Mouse (Mus musculus): ENCODE results near the gene Fam83g. TPM values are rescaled to one million over a fixed set of nuclear protein-coding genes. Genes with fewer than 3 reads are reported as not detected.

Fam83g gene
- total RNA-seq, 2 experiments from 2014 or later: 0.17 to 0.25 TPM

GRCm38 (mm10) chr11:61652686-61653447 lies 31.0 kb upstream of the Fam83g start, which contains the start of gene Grap:
Gene Grap, plus strand, starts transcription at chr11:61653265.
- DNase-seq: peak; percentile 31

DNA sequence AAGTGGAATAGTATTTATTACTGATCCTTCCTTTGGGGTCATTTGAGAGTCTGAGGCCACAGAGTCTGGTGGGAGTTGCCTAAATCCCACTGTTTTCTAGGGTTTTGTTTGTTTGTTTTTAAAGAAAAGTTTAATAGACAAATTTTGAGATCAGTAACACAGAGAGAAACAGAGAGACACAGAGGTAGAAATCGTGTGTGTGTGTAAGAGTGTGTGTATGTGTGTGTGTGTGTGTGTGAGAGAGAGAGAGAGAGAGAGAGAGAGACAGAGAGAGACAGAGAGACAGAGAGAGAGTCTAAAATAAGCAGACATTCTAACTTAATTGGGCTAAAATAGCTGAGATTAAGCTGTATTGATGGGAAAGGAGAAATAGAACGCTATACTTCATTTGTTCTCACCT lies 30.3 kb upstream of the Fam83g start:
- DNase-seq: no peak

DNA sequence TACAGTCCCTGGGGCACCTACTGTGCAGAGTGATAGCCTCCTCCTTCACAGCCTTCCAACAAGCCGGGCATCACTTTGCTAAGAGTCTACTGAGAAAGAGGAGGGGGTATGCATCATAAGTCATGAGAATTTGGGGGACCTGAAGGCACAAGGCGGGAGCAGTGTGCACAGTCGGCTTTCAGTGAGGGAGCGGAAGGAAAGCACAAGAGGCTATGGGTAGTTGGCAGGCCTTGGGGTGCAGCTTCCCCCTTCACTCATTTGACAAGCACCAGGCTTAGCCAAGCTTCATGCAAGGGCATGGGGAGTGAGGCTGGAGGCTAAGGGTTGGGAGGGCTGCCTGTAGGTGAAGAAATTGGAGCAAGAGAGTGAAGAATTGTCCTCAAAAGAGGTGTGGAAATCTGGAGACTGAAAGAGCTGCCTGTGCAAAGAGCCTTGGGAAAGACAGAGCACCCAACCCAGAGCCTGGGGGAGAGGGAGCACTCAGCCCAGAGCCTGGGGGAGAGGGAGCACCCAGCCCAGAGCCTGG lies 29.0 kb upstream of the Fam83g start:
- no peak for DNase-seq

GRCm38 (mm10) chr11:61655649-61656048 lies 28.2 kb upstream of the Fam83g start:
- DNase-seq: no peak

DNA sequence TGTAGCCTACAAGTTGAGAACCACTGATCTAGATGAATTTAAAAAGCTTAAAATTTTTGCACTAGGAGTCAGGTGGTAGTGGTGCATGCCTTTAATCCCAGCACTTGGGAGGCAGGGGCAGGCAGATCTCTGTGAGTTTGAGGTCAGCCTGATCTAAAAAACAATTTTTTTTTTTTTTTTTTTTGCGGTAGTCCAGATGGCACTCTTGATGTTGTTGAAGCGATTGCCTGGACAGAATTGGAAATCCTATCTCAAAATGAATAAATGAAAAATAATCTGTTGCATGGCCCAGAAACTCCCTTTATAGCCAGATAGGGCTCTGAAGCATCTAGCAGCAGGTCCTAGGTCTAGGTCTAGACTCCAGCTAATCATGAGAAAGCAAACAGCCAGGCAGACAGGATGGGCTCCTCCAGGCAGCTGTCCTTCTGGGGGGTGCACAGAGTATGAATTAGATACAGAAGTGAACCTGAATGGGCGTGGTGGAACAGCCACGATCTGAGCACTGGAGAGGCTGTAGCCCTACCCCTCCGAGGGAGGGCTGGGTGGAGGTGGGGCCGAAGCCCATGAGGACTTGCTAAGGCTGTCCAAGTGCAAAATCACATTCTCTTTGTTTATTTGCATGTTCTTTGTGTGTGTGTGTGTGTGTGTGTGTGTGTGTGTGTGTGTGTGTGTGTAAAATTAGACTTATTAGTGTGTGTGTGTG lies 27.6 kb upstream of the Fam83g start:
- no peak for DNase-seq

GRCm38 (mm10) chr11:61657432-61657831 lies 26.5 kb upstream of the Fam83g start:
- no peak for DNase-seq

DNA sequence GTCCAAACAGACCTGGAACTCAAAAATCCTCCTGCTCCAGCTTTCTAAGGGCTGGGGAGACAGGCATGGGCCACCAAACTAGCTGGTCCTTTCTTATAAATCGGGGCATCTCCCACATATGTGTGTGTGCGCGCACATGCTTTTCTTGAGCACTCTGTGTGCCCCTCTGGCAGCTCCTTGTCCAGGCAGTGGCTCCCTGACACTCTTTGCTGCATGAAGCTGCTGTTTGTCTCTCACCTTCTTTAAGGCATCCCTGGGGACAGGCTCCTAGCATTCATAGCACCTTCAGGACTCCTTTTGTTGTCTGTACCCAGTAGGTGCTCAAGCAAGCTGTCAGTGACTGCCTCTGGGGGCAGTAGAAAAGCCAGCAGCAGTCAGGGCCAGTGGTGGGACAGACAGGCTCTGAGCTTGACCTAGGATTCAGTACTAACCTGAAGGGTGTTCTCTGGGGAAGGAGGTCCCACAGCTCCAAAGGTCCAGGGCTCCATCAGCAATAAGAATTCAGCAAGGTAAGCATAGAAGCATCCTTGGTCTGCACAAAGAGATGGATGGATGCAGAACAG lies 25.4 kb upstream of the Fam83g start:
- DNase-seq: no peak

DNA sequence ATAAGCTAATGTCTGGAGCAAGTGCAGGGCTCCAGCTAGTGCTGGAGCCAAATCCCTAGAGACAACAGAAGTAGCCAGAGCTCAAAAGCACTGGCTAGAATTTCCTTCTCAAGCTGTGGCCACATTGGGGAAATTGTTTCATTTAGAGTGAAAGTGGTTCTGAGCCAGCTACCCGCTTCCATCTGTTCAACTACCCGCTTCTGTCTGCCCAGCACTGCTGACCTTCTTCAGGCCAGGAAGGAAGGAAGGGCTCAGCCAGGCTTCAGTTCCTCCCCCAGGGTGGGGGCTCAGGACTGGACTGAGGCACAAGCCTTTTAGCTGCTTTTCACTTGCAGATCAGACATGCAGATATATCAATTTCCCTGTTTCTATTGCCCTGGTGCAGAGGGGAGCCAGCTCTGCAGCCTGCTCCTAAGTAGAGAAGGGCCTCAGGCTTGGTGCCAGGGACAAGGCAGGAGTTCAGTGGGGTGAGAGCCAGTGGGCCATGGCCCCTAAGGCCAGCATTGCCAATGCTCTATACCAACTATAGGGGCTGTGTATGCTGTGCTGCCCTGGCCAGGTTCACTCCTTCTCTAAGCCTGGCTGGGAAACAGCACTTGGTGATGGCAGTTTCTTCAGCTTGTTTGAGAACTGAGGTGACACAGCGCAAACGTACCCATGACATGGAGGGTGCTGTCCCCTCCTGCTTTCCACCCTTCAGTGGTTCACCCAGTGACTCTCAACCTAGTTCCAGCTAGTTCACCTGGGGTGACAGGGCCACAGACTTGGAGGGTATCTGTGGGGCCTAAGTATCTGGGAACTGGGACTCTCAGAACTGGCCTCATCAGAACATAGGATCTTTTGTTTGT lies 24.7 kb upstream of the Fam83g start:
- DNase-seq: peak; percentile 26

GRCm38 (mm10) chr11:61660001-61660400 lies 23.9 kb upstream of the Fam83g start:
- no peak for DNase-seq

GRCm38 (mm10) chr11:61660806-61661392 lies 23.0 kb upstream of the Fam83g start:
- no peak for DNase-seq

DNA sequence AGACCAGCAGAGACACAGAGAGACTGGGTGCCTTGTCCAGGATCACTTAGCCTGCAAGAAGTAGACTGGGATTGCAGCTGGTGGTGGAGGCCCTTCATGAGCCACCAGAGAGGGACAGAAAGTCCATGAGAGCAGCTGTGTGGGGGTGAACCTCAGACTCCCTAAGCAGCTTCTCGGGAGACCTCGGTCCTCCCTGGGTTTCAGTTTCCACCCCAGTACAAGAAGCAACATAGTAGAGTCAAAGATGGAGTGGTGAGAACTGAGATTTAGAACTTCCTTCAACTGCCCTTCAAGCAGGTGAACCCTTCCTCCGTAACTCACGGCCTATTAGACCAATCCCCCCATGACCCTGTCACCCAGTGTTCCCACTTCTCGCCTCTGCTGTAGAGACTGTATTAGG lies 21.7 kb upstream of the Fam83g start:
- DNase-seq: no peak

DNA sequence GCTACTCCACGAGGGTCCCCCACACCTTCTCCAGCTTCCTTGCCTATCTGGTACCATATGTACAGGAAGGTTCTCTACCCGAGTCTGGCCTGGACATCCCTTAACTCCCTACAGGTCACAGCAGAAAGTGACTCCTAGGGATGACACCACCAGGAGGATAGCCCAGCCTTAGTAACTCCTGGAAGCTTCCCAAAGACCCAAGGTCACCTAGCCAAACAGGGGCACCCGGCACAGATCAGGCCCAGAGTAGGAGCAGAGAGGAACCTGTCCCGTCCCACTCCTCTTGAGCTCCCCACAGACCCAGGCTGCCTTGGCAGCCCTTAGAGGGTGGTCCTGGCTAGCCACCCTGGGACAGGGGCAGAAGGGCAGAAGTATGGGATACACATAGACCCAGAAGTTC lies 18.5 kb upstream of the Fam83g start:
- DNase-seq: no peak

GRCm38 (mm10) chr11:61665991-61666799 lies 17.7 kb upstream of the Fam83g start:
- DNase-seq: peak; percentile 70

DNA sequence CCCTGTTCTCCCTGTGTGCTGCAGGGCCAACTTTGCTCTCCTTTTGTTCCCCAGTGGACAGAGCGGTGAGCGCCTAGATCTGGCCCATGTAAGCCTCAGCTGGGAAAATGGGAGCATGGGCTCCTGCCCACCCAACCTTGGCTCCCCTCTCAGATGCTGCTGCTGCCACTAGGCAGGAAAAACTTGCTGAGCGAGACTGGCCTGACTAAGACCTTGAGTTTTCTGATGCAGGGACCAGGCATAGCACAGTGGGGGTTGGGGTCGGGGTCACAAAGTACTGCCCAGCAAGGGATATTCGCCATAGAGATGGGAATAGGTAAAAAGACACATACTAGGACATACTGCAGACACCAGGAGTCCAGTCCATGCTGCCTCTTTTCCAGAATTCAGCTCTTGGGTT lies 16.6 kb upstream of the Fam83g start:
- DNase-seq: no peak

DNA sequence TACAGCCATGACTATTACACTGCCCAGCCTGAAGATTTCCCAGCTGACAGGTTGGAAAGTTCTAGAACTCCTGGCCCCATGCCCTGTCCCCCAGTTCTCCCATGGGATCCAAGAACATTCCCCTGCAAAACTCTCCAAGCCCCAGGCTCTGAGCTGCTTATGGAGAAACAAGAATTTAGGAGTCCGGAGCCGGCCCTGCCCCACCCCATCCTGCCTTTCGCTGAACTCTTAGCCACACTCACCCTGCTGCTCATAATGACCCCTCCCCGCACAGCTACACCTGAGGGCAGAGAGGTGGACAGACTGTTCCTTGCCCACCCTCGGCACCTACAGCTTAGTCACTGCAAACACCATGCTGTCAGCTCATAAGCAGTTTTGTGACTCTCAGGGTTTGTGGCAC lies 16.1 kb upstream of the Fam83g start:
- no peak for DNase-seq

GRCm38 (mm10) chr11:61669492-61670490 lies 14.1 kb upstream of the Fam83g start:
- no peak for DNase-seq

DNA sequence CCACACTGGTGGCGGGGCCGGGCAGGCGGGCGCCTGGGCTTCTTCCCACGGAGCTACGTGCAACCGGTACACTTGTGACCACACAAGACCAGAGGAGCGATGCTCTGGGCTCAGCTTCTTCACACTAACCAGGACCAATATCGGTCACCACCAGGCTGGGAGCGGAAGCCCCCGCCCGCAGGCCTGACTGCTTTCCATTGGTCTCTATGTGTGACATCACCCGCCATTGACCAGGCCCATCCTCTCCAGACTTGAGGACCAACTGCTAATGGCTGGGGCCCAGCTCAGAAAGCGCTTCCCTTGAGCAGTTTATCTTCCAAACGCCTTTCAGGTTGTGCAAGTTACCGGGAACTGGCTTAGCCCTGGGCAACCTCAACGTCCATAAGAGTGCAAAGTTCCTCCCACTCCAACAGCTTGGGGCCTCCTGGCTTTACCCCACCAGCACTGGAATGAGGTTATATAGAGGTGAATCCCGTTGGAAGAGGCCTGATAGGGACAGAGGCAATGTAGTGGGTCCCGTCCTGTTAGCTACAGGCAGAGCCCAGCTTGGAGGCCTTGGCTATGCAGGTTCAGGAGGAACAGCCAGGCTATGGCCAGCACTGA lies 12.0 kb upstream of the Fam83g start:
- DNase-seq: no peak

DNA sequence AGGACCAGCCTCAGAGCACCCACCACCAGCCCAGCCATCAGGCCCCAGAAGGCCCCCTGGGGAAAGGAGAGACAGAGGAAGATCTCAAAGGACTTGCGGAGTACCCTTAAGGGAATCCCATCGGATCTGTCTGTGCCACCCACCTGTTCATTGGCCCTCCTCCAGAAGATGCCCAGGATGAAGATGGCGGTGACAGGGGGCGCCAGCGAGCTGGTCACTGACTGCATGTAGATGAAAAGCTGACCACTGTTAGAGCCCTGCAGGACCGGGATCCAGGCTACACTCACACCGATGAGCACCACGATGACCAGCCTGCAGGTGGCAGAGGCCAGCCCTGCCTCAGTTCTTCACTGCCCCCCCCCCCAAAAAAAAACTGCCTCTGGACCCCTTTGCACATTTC lies 10.2 kb upstream of the Fam83g start:
- DNase-seq: peak; percentile 41

- no peak for DNase-seq
Measured at GRCm38 (mm10) chr11:61674151-61674838, 9.6 kb upstream of the Fam83g start.

All from heart, postnatal 4 days (tissue).